Mouse (Mus musculus) stomach, postnatal 0 days (tissue): ENCODE data around the gene Lat2.
A peak's percentile ranks its signal among the peaks of the same experiment; 100 is the strongest.

ENCODE experiments used
- CTCF ChIP-seq: IDR thresholded peaks from 2 replicates; pipeline ENCODE4 v1.5.1; 2016; ENCODE audit warnings: antibody characterized with exemption, low read depth, mild to moderate bottlenecking, moderate library complexity
- EP300 ChIP-seq: optimal IDR thresholded peaks from 2 replicates; pipeline ENCODE3; 2016; ENCODE audit warnings: antibody characterized with exemption

DNA sequence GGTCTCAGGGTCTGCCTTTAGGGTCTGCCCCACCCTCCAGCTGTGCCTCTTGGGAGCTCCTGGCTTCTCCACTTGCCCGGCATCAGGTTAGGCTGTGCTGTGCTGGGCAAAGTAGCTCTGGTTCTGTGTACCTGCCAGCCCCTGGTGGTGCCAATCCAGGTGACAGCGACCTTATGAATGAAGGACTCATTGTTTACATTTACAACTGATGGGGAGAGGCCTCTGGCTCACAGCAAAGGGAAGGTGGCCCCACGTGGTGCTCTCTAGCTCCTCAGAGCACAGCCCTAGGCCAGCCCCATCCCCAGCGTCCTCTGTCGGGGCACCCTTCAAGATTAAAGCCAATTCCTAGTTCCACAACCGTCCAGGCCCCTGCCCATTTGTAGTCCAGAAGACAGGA lies 64.0 kb downstream of the Lat2 start:
- peak; percentile 38 for TF ChIP-seq CTCF
- TF ChIP-seq EP300: no peak
